Mouse (Mus musculus): Measurements from ENCODE around the gene Utf1. TPM values are rescaled to one million over a fixed set of nuclear protein-coding genes. Genes with fewer than 3 reads are reported as not detected.

Gene Utf1
- total RNA-seq, 2 experiments from 2014 or later: not detected

Small RNA genes lying within 50 kb of the gene (microRNA-seq; reads per million reads assigned to microRNA genes)
- gene Mir202: 0 to 0.36 reads per million in 2 experiments
- gene Mir7062: 0 reads per million in 2 experiments
- gene mmu-mir-7686: 0 reads per million in 2 experiments

Other genes with a start within 250 kb of the Utf1 start
- gene Adgra1, start 109.6 kb upstream of the Utf1 start, total RNA-seq (2021): under 1 TPM in 1 of 2 experiments, not detected in 1; 0.07 TPM
- gene Kndc1, start 49.1 kb upstream of the Utf1 start, total RNA-seq (2021): not detected
- not detected for gene 6430531B16Rik, start 35.0 kb downstream of the Utf1 start, total RNA-seq (2021)
- gene Adam8, start 48.8 kb downstream of the Utf1 start, total RNA-seq (2021): under 1 TPM; 0.74 to 0.89 TPM
- 1 to 10 TPM; 7.7 to 8.2 TPM for gene Zfp511, start 92.6 kb downstream of the Utf1 start, total RNA-seq (2021)
- 10 to 100 TPM; 16.8 to 19.2 TPM for gene Tubgcp2, start 92.9 kb downstream of the Utf1 start, total RNA-seq (2021)
- gene Msx3, start 105.3 kb downstream of the Utf1 start, total RNA-seq (2021): not detected
- gene Caly, start 138.8 kb downstream of the Utf1 start, total RNA-seq (2021): under 1 TPM in 1 of 2 experiments, not detected in 1; 0.33 TPM
- not detected for gene Prap1, start 149.6 kb downstream of the Utf1 start, total RNA-seq (2021)
- gene Fuom, start 158.7 kb downstream of the Utf1 start, total RNA-seq (2021): 10 to 100 TPM; 38.9 to 42.5 TPM
- 1 to 10 TPM; 3.1 to 3.7 TPM for gene Paox, start 172.0 kb downstream of the Utf1 start, total RNA-seq (2021)
- 100 to 1,000 TPM; 105 to 146 TPM for gene Echs1, start 172.7 kb downstream of the Utf1 start, total RNA-seq (2021)
- gene Mtg1, start 193.8 kb downstream of the Utf1 start, total RNA-seq (2021): 10 to 100 TPM; 24.4 to 25.2 TPM
- gene Sprn, start 211.1 kb downstream of the Utf1 start, total RNA-seq (2021): under 1 TPM in 1 of 2 experiments, not detected in 1; 0.27 TPM
- gene Olfr522, start 221.0 kb downstream of the Utf1 start, total RNA-seq (2021): not detected
- not detected for gene Olfr523, start 229.4 kb downstream of the Utf1 start, total RNA-seq (2021)

Measured in gastrocnemius, postnatal 36 days (tissue).